Mouse (Mus musculus) embryonic facial prominence, embryonic 10.5 days (tissue): ENCODE results near the gene Ccno. TPM values are rescaled to one million over a fixed set of nuclear protein-coding genes. Genes with fewer than 3 reads are reported as not detected.
"Not testable (repeated sequence)": the region's sequence is repeated elsewhere in the genome, so short reads cannot be mapped to it uniquely, and the experiment has no call there.

Experiments
- DNase-seq: peaks from one replicate; pipeline ENCODE4 v3.0.0-alpha.2; 2017; ENCODE audit warnings: low spot score
- H3K27ac ChIP-seq: fragments of 300-500 bp; sonication (generic); replicated peaks from 2 replicates; pipeline ENCODE4 v1.5.1; 2016; ENCODE audit warnings: mild to moderate bottlenecking
- H3K27me3 ChIP-seq: fragments of 300-500 bp; sonication (generic); replicated peaks from 2 replicates; pipeline ENCODE4 v1.6.1; 2016; ENCODE audit warnings: low read depth, mild to moderate bottlenecking; ENCODE audit not compliant: poor library complexity, severe bottlenecking
- H3K36me3 ChIP-seq: fragments of 300-500 bp; sonication (generic); replicated peaks from 2 replicates; pipeline ENCODE4 v1.6.1; 2016; ENCODE audit warnings: mild to moderate bottlenecking, moderate library complexity
- H3K4me1 ChIP-seq: fragments of 300-500 bp; sonication (generic); 2 replicates; pipeline ENCODE4 v1.6.1; 2016
- H3K4me3 ChIP-seq: fragments of 300-500 bp; sonication (generic); 2 replicates; pipeline ENCODE4 v1.5.1; 2016; ENCODE audit warnings: mild to moderate bottlenecking, moderate library complexity
- H3K9me3 ChIP-seq: fragments of 300-500 bp; sonication (generic); 2 replicates; pipeline ENCODE4 v1.6.1; 2016; ENCODE audit warnings: mild to moderate bottlenecking
- WGBS: fragments of 180-500 bp; shearing (Covaris S2); methylation state at CpG from one replicate; pipeline ENCODE4 v1.1.7; 2016; 5-methylcytosine and 5-hydroxymethylcytosine counted together
- polyA plus RNA-seq: library from polyadenylated mRNA; unstranded; fragments of >200 nt; fragmentation: Nextera tagmentation; extraction: Ambion mirVana; gene quantifications from 2 replicates; pipeline ENCODE4 v1.2.1, GENCODE M21; 2016

The Ccno gene
- polyA plus RNA-seq, 1 experiment from 2014 or later = 0.24 TPM

GRCm38 (mm10) chr13:112988866-112989265 lies 1.3 kb downstream of the Ccno start:
- Histone ChIP-seq H3K9me3 (no peaks in the 10 kb centered on the region), H3K4me3 (peak overlapping the region; percentile 64), H3K4me1 (peaks cover 52% of the 10 kb centered on the region), H3K27ac (no peak overlapping the region), H3K27me3 (peaks cover 96% of the 10 kb centered on the region), H3K36me3 (no peaks in the 10 kb centered on the region)
- peak; percentile 56 for DNase-seq
- 2% methylated on average over 19 of the region's 19 CpGs for WGBS

DNA sequence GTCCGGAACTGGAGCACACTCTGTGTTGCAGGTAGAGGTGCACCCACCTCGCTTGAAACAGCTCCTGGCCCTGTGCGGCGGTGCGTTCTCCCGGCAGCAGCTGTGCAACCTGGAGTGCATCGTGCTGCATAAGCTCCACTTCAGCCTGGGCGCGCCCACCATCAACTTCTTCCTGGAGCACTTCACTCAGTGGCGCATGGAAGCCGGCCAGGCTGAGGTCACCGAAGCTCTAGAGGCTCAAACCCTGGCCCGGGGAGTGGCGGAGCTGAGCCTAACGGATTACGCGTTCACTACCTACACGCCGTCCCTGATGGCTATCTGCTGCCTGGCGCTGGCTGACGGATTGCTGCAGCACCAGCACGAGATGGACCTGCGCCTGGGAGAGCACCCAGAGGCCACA lies 1.9 kb downstream of the Ccno start:
- WGBS = under 1% methylated on average over 23 of the region's 23 CpGs
- Histone ChIP-seq H3K27me3 (peaks cover 96% of the 10 kb centered on the region), H3K9me3 (no peaks in the 10 kb centered on the region), H3K4me3 (peak overlapping the region; percentile 31), H3K4me1 (peaks cover 57% of the 10 kb centered on the region), H3K36me3 (no peaks in the 10 kb centered on the region), H3K27ac (no peak overlapping the region)
- DNase-seq = peak; percentile 53

GRCm38 (mm10) chr13:112990346-112990745 lies 2.7 kb downstream of the Ccno start:
- H3K36me3 ChIP-seq = no peaks in the 10 kb centered on the region
- H3K4me1 ChIP-seq = peaks cover 57% of the 10 kb centered on the region
- H3K9me3 ChIP-seq = no peaks in the 10 kb centered on the region
- peaks cover 99% of the 10 kb centered on the region for H3K27me3 ChIP-seq
- H3K4me3 ChIP-seq = no peak overlapping the region
- 9% methylated on average over 4 of the region's 4 CpGs for WGBS
- DNase-seq = peak; percentile 28
- H3K27ac ChIP-seq = no peak overlapping the region

GRCm38 (mm10) chr13:112993531-112994152 lies 6.0 kb downstream of the Ccno start, which contains the start of gene Mcidas:
TSS of gene Mcidas (plus strand) at chr13:112993845.
- peak; percentile 64 for DNase-seq
- peaks cover 99% of the 10 kb centered on the region for H3K27me3 ChIP-seq
- H3K4me3 ChIP-seq = peak within 1 kb of the TSS; percentile 58
- H3K27ac ChIP-seq = no peak within 1 kb of the TSS
- H3K4me1 ChIP-seq = peaks cover 30% of the 10 kb centered on the region
- no peaks in the 10 kb centered on the region for H3K36me3 ChIP-seq
- no peaks in the 10 kb centered on the region for H3K9me3 ChIP-seq
- WGBS = under 1% methylated on average over 63 of the region's 63 CpGs

DNA sequence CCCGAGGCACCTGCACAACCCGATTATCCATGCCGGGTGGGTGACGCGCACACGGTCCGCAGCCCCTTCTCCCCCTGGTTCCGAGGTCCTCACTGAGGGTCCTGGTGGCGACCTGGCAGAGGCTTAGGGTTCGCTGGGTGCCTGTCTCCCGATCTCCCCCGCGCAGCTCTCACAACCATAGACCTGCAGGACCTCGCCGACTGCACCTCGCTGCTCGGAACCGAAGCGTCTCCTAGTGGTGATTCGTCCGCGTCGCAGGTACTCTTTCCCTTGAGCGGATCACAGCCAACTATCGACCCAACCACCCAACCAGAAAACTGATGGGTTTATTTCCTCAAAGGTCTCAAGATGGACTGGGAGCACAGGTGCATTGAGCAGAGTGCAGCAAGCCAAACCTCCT lies 6.6 kb downstream of the Ccno start:
- peaks cover 99% of the 10 kb centered on the region for H3K27me3 ChIP-seq
- no peak overlapping the region for H3K27ac ChIP-seq
- no peaks in the 10 kb centered on the region for H3K36me3 ChIP-seq
- H3K4me1 ChIP-seq = peaks cover 29% of the 10 kb centered on the region
- under 1% methylated on average over 25 of the region's 25 CpGs for WGBS
- peak overlapping the region; percentile 58 for H3K4me3 ChIP-seq
- DNase-seq = peak; percentile 74
- no peaks in the 10 kb centered on the region for H3K9me3 ChIP-seq

GRCm38 (mm10) chr13:112996407-112996806 lies 8.8 kb downstream of the Ccno start:
- Histone ChIP-seq H3K27ac (no peak overlapping the region), H3K9me3 (no peaks in the 10 kb centered on the region), H3K4me1 (peaks cover 22% of the 10 kb centered on the region), H3K36me3 (no peaks in the 10 kb centered on the region), H3K27me3 (peaks cover 99% of the 10 kb centered on the region), H3K4me3 (no peak overlapping the region)
- peak; percentile 12 for DNase-seq
- 67% methylated on average over 4 of the region's 4 CpGs for WGBS

DNA sequence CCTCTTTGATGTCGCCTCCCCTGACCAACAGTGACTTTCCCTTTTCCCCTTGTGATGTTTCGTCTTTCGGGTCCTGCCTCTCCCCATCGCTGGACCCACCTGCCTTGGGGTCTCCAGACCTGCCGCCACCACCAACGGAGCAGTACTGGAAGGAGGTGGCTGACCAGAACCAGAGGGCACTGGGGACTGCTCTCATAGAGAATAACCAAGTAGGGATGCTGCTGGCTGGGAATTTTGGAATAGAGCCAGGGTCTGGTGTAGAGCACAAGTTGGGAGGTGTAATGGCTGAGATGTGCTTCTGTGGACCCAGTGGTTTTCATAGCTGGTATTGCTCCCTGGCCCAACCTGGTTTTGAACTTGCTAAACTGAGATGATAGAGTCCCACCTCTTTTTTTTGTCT lies 9.8 kb downstream of the Ccno start:
- Histone ChIP-seq H3K36me3 (no peaks in the 10 kb centered on the region), H3K27me3 (peaks cover 99% of the 10 kb centered on the region), H3K9me3 (no peaks in the 10 kb centered on the region), H3K4me1 (peaks cover 22% of the 10 kb centered on the region), H3K4me3 (no peak overlapping the region), H3K27ac (no peak overlapping the region)
- DNase-seq = no peak
- WGBS = 65% methylated on average over 6 of the region's 6 CpGs

DNA sequence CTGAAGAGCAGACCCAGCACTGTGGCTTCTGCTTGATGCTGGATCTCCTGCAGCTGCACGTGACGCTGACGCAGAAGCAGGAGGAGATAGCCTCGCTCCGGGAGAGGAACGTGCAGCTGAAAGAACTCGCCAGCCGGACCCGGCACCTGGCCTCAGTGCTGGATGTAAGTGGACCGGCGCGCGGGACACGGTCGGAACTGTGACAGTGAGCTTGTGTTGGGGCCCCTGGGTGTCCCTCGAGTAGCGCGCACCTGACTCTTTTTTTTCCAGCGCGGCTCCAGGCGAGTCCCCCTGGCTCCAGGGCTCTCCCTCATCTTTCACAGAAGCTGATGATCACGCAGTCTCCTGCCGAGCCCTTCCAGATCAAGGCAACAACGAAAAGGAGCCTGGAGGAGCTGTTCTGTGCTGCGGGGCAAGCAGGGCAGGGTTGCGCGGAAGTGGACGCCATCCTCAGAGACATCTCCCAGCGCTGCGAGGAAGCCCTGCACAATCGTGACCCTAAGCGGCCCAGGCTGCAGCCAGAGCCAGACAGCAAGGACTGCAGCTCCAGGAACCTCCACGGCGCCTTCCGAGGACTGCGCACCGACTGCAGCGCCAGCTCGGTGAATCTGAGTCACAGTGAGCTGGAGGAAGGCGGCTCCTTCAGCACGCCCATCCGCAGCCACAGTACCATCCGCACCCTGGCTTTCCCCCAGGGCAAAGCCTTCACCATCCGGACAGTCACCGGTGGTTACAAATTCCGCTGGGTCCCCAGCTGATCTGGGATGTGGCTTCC lies 11.0 kb downstream of the Ccno start:
- under 1% methylated on average over 46 of the region's 46 CpGs for WGBS
- no peak overlapping the region for H3K27ac ChIP-seq
- peak; percentile 70 for DNase-seq
- peaks cover 91% of the 10 kb centered on the region for H3K27me3 ChIP-seq
- H3K9me3 ChIP-seq = no peaks in the 10 kb centered on the region
- peaks cover 18% of the 10 kb centered on the region for H3K4me1 ChIP-seq
- H3K4me3 ChIP-seq = peak overlapping the region; percentile 61
- H3K36me3 ChIP-seq = no peaks in the 10 kb centered on the region

DNA sequence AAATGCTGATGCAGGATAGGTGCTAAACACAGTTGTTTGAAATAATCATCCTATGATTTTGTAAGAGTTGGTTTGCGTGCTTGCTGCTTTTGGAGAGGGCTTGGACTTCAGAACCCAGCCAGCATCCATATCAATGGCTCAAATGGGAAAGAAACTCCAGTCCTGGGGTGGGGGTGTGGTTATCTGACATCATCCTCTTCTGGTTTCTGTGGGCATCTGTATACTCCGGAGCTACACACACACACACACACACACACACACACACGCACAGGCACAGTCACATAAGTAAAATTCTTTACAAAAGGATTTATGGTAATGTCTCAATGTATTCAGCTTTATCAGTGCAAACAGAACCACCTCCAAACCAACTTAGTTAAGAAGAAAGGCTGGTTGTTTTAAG lies 12.5 kb downstream of the Ccno start:
- Histone ChIP-seq H3K27me3 (peaks cover 76% of the 10 kb centered on the region), H3K4me1 (peaks cover 9% of the 10 kb centered on the region), H3K9me3 (no peaks in the 10 kb centered on the region), H3K27ac (no peak overlapping the region), H3K36me3 (no peaks in the 10 kb centered on the region), H3K4me3 (no peak overlapping the region)
- WGBS = 83% methylated on average over 3 of the region's 3 CpGs
- DNase-seq = no peak

DNA sequence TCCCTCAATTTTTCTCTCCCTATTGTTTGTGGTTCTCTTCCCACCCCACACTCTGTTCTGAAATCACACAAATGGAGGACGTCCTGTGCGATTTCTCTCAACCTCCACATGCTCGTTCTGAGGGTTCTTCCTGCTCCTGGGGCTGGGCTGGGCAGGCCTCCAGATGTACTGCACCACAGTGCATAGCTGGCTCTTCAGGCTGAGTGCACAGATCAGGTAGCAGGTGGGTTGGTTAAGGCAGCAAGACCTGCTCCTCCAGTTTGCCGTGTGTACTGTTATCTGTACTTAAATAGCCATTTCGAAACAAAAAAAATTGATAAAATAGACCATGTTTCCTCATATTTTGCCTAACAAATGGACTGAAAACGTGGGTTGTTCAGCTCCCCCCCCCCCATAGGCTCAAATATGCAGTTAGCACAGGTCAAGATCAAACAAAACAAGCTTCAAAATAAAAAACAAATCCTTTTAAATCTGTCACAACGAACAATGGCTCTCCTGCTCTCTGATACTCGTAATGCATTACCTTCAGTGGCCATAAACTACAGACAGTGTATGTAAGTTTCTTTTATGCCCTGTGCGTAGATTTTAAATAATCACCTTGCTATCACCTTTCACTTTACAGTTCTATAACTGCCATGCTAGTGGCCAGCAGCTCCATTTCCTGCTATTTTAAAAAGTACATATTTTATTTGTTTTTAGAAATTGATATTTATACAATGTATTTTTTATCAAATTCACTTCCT lies 13.1 kb downstream of the Ccno start:
- no peaks in the 10 kb centered on the region for H3K9me3 ChIP-seq
- H3K27me3 ChIP-seq = peaks cover 70% of the 10 kb centered on the region
- no peak overlapping the region for H3K27ac ChIP-seq
- H3K4me1 ChIP-seq = peaks cover 9% of the 10 kb centered on the region
- H3K4me3 ChIP-seq = no peak overlapping the region
- no peak for DNase-seq
- WGBS = 67% methylated on average over 9 of the region's 9 CpGs
- no peaks in the 10 kb centered on the region for H3K36me3 ChIP-seq

GRCm38 (mm10) chr13:113012683-113013082 lies 25.1 kb downstream of the Ccno start:
- Histone ChIP-seq H3K9me3 (no peaks in the 10 kb centered on the region), H3K27ac (no peak overlapping the region), H3K36me3 (no peaks in the 10 kb centered on the region), H3K4me3 (no peak overlapping the region), H3K4me1 (no peaks in the 10 kb centered on the region), H3K27me3 (no peaks in the 10 kb centered on the region)
- WGBS = 81% methylated on average over 6 of the region's 6 CpGs
- DNase-seq = no peak

DNA sequence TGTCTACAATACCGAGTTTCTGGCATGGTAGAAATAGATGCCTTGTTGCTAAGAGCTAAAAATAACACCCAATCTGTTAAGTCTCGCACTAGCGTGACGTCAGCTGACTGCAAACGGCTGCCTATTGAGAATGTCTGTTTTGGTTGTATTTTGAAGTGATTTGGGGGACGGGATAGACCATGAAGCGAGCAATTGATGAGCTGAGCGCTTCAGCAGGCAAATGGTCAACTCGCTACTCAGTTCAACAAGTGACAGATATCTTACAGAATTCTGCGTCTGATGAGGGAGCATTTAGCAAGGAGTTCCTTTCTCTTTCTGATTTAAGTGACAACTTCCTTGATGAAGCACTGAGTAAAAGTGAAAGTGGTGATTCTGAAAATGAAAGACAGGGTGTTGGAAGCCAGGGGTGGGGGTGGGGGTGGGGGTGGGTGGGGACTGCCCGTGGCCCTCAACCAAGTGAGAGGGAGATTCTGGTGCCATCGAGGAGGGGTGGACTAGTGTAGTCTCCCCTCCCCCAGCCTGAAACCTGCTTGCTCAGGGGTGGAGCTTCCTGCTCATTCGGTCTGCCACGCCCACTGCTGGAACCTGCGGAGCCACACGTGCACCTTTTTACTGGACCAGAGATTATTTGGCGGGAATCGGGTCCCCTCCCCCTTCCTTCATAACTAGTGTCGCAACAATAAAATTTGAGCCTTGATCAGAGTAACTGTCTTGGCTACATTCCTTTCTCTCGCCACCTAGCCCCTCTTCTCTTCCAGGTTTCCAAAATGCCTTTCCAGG lies 25.8 kb downstream of the Ccno start:
- not testable (repeated sequence) for H3K27ac ChIP-seq, H3K4me1 ChIP-seq, DNase-seq, H3K4me3 ChIP-seq, H3K27me3 ChIP-seq, H3K36me3 ChIP-seq, H3K9me3 ChIP-seq
- 61% methylated on average over 20 of the region's 20 CpGs for WGBS
